Mouse (Mus musculus) MEL-GATA-1-ER (cell line): ENCODE measurements around the gene Mosmo.
A peak's percentile ranks its signal among the peaks of the same experiment; 100 is the strongest.

Experiments
- DNase-seq: peaks from one replicate; pipeline ENCODE4 v3.0.0-alpha.2; 2012; ENCODE audit warnings: low read depth; ENCODE audit errors: extremely low read depth

The Mosmo gene

DNA sequence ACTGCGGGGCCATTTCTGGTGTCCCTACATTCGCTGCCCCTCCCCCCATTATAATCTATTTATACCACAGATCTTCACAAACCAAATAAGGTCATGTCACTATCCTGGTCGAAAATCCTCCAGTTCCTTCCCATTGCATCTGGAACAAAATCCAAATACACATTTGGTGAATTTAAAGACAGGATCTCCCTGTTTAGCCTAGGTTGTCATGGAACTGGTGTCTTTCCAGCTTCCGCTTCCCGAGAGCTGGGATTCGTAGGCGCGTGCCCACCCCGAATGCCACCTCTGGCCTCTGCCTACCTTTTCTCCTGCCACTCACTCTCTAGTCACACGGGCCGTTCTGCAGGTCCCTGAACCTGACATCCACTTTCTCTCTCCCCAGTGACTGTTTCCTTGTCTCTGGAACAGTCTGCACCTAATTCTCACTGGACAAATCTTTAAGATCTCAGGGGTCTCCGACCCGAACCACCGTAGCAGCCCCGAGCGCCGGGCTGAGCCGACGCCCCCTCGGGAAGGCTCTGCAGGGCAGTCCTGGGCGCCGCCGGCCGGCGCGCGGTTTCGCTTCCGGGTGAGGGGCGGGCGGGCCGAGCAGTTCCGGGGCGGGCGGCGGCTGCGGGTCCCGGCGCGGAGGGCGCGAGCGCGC lies at the start of gene Mosmo:
TSS of gene Mosmo (plus strand) at position 618 of the 643 bp plus-strand sequence.
- no peak for DNase-seq

GRCm38 (mm10) chr7:120632518-120632917 lies 44.9 kb upstream of the Mosmo start:
- DNase-seq = peak; percentile 31

- no peak for DNase-seq
These were observed 43.1 kb upstream of the Mosmo start for GRCm38 (mm10) chr7:120634301-120634700.

GRCm38 (mm10) chr7:120634711-120635361 lies 42.6 kb upstream of the Mosmo start, which contains the start of gene Uqcrc2:
Gene Uqcrc2 (plus strand): TSS chr7:120635176.
- DNase-seq = peak; percentile 81

GRCm38 (mm10) chr7:120635362-120635781 lies 42.0 kb upstream of the Mosmo start:
- no peak for DNase-seq

DNA sequence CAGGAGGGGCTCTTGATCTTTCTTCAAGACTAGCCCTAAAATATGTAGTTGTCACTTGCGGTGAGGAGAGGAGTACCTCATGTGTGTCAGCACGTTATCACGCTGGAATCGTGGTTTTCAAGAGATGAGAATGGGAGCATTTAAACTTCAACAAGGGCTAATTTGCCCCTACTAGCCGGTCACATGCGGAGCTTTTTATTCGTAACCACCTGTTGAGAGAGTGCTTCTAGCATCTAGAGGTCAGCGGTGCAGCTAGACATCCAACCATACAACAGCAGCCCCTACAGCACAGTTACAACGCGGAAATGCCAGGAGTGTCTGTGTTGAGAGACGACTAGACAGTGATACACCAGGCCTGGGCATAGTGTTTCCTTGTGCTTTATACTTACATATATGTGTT lies 41.6 kb upstream of the Mosmo start:
- DNase-seq = peak; percentile 32

DNA sequence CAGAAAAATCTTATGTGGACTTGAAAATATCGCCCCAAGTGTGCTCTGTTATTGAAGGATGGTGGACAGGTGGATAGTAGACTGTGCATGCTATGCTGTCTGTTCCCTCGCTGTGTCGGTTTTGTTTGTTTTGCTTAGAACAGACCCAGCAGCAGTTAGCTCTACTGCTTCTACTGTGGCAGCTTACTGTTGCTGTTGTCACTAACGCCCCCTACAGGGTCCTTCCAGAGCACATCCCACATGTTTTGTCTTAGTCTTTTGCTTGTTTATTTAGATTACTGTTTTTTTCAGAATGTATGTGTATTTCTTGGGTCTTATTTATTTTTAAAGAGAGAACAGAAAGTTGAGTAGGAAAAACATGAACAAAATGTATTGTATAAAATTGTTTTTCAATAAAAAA lies 34.2 kb upstream of the Mosmo start:
- DNase-seq = no peak

GRCm38 (mm10) chr7:120647849-120648248 lies 29.6 kb upstream of the Mosmo start:
- DNase-seq = no peak

DNA sequence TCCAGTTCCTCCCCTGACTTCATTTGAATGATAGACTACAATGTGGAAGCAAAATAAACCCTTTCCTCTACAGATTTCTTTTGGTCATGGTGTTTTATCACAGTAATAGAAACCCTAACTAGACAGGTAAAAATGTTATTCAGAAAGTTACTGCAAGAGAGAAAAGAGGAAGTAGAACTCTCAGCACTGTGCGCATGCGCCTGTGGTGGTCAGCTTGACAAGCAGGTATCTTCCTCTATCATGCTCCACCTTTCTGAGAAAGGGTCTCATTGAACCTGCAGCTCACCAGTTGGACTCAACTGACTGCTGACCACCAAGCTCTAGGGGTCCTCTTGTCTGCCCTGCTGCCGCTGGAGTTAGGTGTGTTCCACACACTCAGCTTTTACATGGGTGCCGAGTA lies 15.3 kb upstream of the Mosmo start:
- DNase-seq = peak; percentile 37

DNA sequence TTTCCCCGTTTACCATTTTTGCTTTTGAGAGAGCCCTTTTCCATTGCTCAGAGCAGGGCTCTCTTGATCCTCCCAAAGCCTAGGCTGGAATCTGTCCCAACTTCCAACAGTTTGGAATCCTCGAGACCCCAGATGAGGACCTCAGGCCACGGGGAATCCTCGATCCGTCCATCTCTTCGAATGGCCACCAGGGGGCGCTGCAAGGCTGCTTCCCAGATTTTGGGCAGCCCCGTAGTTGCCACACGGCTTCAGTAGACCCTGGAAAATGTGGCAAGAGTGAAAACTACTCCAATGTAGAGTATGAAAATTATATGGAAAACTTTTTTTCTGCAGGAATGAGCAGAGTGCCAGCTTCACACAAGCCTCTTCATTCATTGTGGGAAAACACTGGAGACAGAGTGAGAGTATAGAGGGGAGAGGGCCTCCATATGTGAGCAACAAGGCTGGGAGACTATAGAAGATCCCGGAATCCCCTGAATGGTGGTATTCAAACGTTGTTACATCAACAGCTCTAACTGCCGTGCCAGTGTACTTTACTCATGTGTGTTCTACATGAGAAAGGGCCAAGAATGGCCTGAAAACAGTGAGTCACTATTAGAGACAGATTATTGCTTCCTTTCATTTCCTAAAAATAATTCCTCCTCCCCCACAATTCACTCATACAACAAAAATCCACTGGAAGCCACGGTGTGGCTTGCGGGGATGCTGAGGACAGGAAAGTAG lies 7.1 kb upstream of the Mosmo start, which contains the start of gene Pdzd9:
TSS of gene Pdzd9 (minus strand) at position 191 of the 723 bp plus-strand sequence.
- no peak for DNase-seq

GRCm38 (mm10) chr7:120671271-120671670 lies 6.1 kb upstream of the Mosmo start:
- no peak for DNase-seq

DNA sequence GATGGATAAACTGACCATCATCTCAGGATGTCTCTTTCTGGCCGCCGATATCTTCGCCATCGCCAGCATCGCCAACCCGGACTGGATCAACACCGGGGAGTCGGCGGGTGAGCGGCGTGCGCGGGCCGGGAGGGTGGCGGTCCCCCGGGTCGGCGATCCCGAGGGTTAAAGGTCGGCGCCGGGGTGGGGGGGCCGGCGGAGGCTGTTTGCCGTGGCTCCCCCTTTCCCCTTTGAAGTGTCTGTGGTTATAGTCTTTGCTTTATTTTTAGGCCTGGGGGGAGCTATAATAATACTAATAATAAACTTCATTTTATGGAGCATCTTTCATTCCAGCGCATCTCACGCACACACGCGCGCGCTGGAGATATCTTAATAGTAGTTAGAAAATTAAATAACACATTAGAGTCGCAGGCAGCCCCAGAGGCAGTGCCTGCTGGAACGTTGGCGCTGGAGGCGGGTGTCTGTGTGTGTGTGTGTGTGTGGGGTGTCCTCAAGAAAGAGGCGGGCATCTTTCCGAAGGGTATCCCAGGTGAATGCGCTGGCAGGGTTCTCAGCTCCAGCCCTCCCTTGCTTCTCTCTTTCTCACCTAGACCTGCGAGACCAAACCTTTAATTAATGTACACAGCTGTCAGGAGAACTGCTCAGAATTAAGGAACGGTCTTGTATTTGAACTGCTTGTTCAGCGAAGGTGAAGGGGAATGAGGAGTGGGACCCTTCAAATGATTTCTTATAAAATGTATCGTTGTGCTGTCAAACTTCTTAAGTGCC lies 530 bp downstream of the Mosmo start:
- DNase-seq = no peak

DNA sequence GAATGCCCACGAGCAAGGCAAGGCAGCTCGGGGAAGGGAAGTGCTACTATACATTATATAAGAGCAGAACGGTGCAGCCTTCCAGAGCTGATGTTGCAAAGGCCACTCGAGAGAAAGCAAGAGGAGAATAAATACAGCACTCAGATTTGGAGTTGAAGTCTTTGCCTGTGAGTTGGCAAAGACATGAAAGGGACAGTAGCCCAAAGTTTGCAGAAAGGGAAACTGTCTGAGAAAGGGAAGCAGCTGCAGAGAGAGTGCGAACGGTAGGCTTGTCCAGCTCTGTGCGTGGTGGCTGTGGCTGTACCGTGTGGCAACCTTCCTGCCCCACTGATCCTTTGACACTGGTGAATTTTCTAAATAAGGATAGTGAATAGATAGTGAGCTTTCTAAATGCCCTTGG lies 1.6 kb downstream of the Mosmo start:
- no peak for DNase-seq

- no peak for DNase-seq
These were observed 4.6 kb downstream of the Mosmo start for GRCm38 (mm10) chr7:120682002-120682401.

- no peak for DNase-seq
These were observed 7.3 kb downstream of the Mosmo start for GRCm38 (mm10) chr7:120684731-120685161.

GRCm38 (mm10) chr7:120685227-120685626 lies 7.8 kb downstream of the Mosmo start:
- DNase-seq = no peak

DNA sequence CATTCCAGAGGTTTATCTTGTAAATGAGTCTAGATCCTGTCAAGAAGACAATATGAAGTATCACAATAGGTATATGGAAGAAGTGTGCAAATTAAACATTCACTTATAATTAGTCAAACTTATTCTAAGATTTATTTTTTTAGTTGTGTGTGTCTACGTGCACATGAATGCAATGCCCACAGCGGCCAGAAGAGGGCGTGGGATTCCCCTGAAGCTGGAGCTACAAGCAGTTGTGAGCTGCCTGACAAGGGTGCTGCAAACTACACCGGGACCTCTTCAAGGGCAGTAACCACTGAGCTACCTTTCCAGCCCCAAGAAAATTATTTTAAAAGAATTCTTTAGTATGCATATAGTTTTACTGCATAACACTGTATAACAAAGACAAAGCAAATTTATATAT lies 13.2 kb downstream of the Mosmo start:
- no peak for DNase-seq

DNA sequence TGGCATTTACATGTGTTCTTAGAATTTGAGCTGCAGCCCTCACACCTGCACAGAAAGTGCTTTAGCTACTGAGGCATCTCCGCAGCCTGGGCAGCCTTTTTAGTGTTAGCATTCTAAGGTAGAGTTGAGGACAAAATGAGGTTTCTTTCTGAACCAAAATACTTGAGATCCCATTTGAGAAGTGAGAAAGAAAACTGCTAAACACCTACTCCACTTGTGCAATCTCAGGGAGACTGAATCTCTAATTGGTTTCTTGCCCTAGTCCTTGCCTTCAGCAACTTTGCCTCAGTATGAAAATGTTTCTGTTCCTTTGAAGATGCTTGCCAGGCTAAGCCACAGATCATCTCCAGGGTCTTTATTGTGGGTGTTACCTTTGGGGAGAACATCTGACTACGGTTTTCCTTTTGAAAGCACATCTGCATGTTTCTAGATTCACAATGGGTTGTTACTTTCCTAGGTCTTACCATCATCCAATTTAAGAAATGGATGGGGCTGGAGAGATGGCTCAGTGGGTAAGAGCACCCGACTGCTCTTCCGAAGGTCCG lies 16.5 kb downstream of the Mosmo start:
- DNase-seq = no peak

GRCm38 (mm10) chr7:120695196-120695595 lies 17.8 kb downstream of the Mosmo start:
- no peak for DNase-seq

DNA sequence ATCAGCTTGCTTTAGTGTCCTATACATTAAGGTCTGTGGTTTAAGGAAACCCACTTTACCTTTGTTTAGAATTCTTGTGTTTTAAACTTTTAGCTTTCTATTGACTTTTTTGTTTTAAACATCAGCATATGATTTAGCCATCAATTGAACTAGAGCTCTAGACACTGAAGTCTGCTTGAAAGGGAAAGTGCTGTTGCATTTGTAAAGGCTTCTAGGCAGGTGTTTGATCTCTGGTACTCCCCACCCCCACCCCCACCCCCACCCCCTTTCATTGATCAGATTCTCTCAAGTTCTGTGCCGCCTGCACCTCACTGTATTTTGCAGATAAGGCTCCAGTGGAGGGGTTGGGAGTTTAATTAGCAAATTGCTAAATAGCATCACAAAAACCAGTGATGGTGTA lies 18.2 kb downstream of the Mosmo start:
- no peak for DNase-seq

DNA sequence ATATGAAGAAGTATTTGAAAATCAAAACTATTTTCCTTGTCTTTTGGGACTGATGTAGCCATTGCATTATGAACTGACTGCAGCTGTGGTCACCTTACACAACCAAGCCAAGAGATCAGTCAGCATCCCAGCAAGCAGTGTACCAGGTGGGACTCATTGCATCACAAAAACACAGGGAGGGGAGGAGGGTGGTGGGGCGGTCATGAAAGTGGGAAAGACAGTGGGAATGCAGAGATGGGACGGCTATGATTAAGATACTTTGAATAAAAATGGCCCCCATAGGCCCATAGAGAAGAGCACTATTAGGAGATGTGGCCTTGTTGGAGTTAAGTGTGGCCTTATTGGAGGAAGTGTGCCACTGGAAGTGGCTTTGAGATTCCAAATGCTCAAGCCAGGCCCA lies 18.9 kb downstream of the Mosmo start:
- no peak for DNase-seq
